Mouse (Mus musculus) cerebellum, adult 2 months (tissue): ENCODE results near the gene Ints2.

Source experiments
- CTCF ChIP-seq: fragments of 200-500 bp; IDR thresholded peaks from 2 replicates; pipeline ENCODE4 v1.5.1; 2011; ENCODE audit warnings: low read depth, mild to moderate bottlenecking, control low read depth, low read length, moderate library complexity, borderline replicate concordance; ENCODE audit not compliant: insufficient read depth
- POLR2A ChIP-seq: fragments of 200-500 bp; IDR thresholded peaks from 2 replicates; pipeline ENCODE4 v1.6.1; 2011; ENCODE audit warnings: low read length, control low read depth, borderline replicate concordance; ENCODE audit not compliant: insufficient read depth

DNA sequence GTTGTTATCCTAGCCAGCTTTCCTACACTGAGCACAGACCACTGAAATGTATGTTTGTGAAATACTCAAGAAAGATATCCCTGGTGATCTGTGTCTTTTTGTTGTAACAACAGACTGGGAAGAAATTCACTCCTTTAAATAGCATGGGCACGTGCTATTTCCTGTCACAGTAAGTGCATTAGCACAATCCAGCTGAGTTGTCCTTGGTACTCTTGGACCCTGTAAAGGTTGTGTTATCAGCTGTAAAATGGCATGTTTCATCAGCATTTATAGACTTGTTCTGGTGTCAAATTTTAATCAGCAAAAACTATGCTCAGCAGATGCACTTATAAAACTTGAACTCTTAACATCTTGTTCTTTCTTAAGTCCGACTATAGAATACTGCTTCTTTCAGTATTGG is 86.6 kb downstream of the Ints2 start:
- TF ChIP-seq CTCF (no peak), POLR2A (no peak)
